Mouse (Mus musculus): ENCODE measurements around the gene Olfr270. TPM values are rescaled to one million over a fixed set of nuclear protein-coding genes. Genes with fewer than 3 reads are reported as not detected.

Gene Olfr270
- polyA plus RNA-seq (2014; fragmentation: Illumina TruSeq; extraction: RNeasy Lipid Tissue Mini Kit (QIAGEN cat#74804); ENCODE audit: low read depth, low replicate concordance) = not detected

GRCm38 (mm10) chr4:52964247-52964646, at the start of gene Olfr270:
Gene Olfr270, plus strand, starts transcription at chr4:52964547.

GRCm38 (mm10) chr4:52919078-52919477, 45.3 kb upstream of the Olfr270 start, which contains the start of gene Olfr272:
Gene Olfr272, minus strand, starts transcription at chr4:52919178.

GRCm38 (mm10) chr4:52989248-52989647, 24.9 kb downstream of the Olfr270 start, which contains the start of gene Nipsnap3a:
Gene Nipsnap3a, plus strand, starts transcription at chr4:52989272.

GRCm38 (mm10) chr4:53011732-53012361, 47.5 kb downstream of the Olfr270 start, which contains the start of gene Nipsnap3b:
Gene Nipsnap3b, plus strand, starts transcription at chr4:53011880.

Other genes starting within 250 kb of the Olfr270 start
- not detected for gene Olfr275, start 149.9 kb upstream of the Olfr270 start, polyA plus RNA-seq (2014; fragmentation: Illumina TruSeq; extraction: RNeasy Lipid Tissue Mini Kit (QIAGEN cat#74804); ENCODE audit: low read depth, low replicate concordance)
- gene Olfr273, start 105.3 kb upstream of the Olfr270 start, polyA plus RNA-seq (2014; fragmentation: Illumina TruSeq; extraction: RNeasy Lipid Tissue Mini Kit (QIAGEN cat#74804); ENCODE audit: low read depth, low replicate concordance) = not detected
- gene Olfr272, start 45.4 kb upstream of the Olfr270 start, polyA plus RNA-seq (2014; fragmentation: Illumina TruSeq; extraction: RNeasy Lipid Tissue Mini Kit (QIAGEN cat#74804); ENCODE audit: low read depth, low replicate concordance) = not detected
- not detected for gene Nipsnap3a, start 24.7 kb downstream of the Olfr270 start, polyA plus RNA-seq (2014; fragmentation: Illumina TruSeq; extraction: RNeasy Lipid Tissue Mini Kit (QIAGEN cat#74804); ENCODE audit: low read depth, low replicate concordance)
- 32.4 TPM for gene Nipsnap3b, start 47.3 kb downstream of the Olfr270 start, polyA plus RNA-seq (2014; fragmentation: Illumina TruSeq; extraction: RNeasy Lipid Tissue Mini Kit (QIAGEN cat#74804); ENCODE audit: low read depth, low replicate concordance)
- gene Abca1, start 195.3 kb downstream of the Olfr270 start, polyA plus RNA-seq (2014; fragmentation: Illumina TruSeq; extraction: RNeasy Lipid Tissue Mini Kit (QIAGEN cat#74804); ENCODE audit: low read depth, low replicate concordance) = 19.3 TPM

Measured in kidney, adult 10 weeks (tissue).